Mouse (Mus musculus): ENCODE data around the gene Serpina3j.
"Not testable (repeated sequence)": the region's sequence is repeated elsewhere in the genome, so short reads cannot be mapped to it uniquely, and the experiment has no call there.

Gene Serpina3j

GRCm38 (mm10) chr12:104314253-104314652 is at the start of gene Serpina3j:
Serpina3j (plus strand) TSS chr12:104314553.
- DNase-seq: no peak

GRCm38 (mm10) chr12:104266374-104266773 is 48.0 kb upstream of the Serpina3j start:
- DNase-seq: no peak

GRCm38 (mm10) chr12:104278216-104279055 is 35.9 kb upstream of the Serpina3j start:
- no peak for DNase-seq

GRCm38 (mm10) chr12:104279056-104279435 is 35.3 kb upstream of the Serpina3j start:
- no peak for DNase-seq

- DNase-seq: no peak
Measured at GRCm38 (mm10) chr12:104283380-104283779, 31.0 kb upstream of the Serpina3j start.

- DNase-seq: no peak
Measured at GRCm38 (mm10) chr12:104288336-104288735, 26.0 kb upstream of the Serpina3j start.

- no peak for DNase-seq
Measured at GRCm38 (mm10) chr12:104289872-104290271, 24.5 kb upstream of the Serpina3j start.

GRCm38 (mm10) chr12:104293963-104294362 is 20.4 kb upstream of the Serpina3j start:
- no peak for DNase-seq

GRCm38 (mm10) chr12:104298049-104298448 is 16.3 kb upstream of the Serpina3j start:
- no peak for DNase-seq

GRCm38 (mm10) chr12:104305991-104306390 is 8.4 kb upstream of the Serpina3j start:
- no peak for DNase-seq

- DNase-seq: no peak
Measured at GRCm38 (mm10) chr12:104322454-104322853, 8.1 kb downstream of the Serpina3j start.

GRCm38 (mm10) chr12:104331701-104332100 is 17.3 kb downstream of the Serpina3j start:
- no peak for DNase-seq

- DNase-seq: not testable (repeated sequence)
Measured at GRCm38 (mm10) chr12:104336873-104337272, 22.5 kb downstream of the Serpina3j start.

GRCm38 (mm10) chr12:104338226-104338625 is 23.9 kb downstream of the Serpina3j start, which contains the start of the genes Serpina3k and Serpina3m:
Serpina3k (plus strand) TSS chr12:104338486.
Serpina3m (plus strand) TSS chr12:104338486.
- DNase-seq: not testable (repeated sequence)

GRCm38 (mm10) chr12:104338705-104339104 is 24.4 kb downstream of the Serpina3j start:
- DNase-seq: no peak

GRCm38 (mm10) chr12:104342489-104342888 is 28.1 kb downstream of the Serpina3j start:
- not testable (repeated sequence) for DNase-seq

GRCm38 (mm10) chr12:104345181-104345580 is 30.8 kb downstream of the Serpina3j start:
- no peak for DNase-seq

GRCm38 (mm10) chr12:104345707-104346106 is 31.4 kb downstream of the Serpina3j start:
- no peak for DNase-seq

- no peak for DNase-seq
Measured at GRCm38 (mm10) chr12:104347091-104347490, 32.7 kb downstream of the Serpina3j start.

- DNase-seq: peak; percentile 37
Measured at GRCm38 (mm10) chr12:104351812-104352211, 37.5 kb downstream of the Serpina3j start.

GRCm38 (mm10) chr12:104356006-104356405 is 41.7 kb downstream of the Serpina3j start:
- no peak for DNase-seq

GRCm38 (mm10) chr12:104369986-104370385 is 55.6 kb downstream of the Serpina3j start:
- no peak for DNase-seq
